Mouse (Mus musculus): ENCODE measurements around the gene Dock10. TPM values are rescaled to one million over a fixed set of nuclear protein-coding genes. Genes with fewer than 3 reads are reported as not detected.
A peak's percentile ranks its signal among the peaks of the same experiment; 100 is the strongest.

Gene Dock10
- polyA plus RNA-seq, 1 experiment from 2014 or later = 2.8 TPM

DNA sequence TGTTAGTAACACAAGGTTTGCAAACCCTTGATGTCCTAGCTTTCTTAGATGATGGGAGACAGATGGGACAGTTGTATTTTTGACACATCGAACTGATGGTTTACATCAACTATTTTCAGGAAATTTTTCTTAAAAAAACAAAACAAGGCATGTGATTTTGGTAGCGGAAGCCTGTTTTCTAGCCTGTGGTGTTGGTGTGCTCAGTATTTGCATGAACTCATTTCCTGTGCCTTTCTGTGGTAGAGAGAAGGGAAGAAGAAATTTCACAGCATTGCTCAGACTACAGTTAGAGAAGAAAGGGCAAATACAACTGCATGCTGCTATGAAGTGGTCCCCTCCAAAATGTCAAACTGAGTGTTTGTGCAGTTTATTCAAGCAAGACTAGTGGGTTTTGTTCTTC, 7.2 kb upstream of the Dock10 start:
- WGBS = 81% methylated on average over 2 of the region's 2 CpGs
- ATAC-seq (ENCODE audit: low FRiP score, low TSS enrichment) = no peak
- no peaks in the 10 kb centered on the region for H3K9me3 ChIP-seq (ENCODE audit: control insufficient read depth, low read length)
- H3K27ac ChIP-seq (replicated peaks) = no peak overlapping the region
- H3K36me3 ChIP-seq (ENCODE audit: control insufficient read depth, insufficient read depth, low read length) = no peaks in the 10 kb centered on the region
- H3K9ac ChIP-seq (ENCODE audit: low read length) = no peak overlapping the region
- TF ChIP-seq CTCF (IDR thresholded peaks at IDR 0.05; ENCODE audit: low read depth) (no peak), EP300 (optimal IDR thresholded peaks at IDR 0.05) (no peak)
- H3K4me1 ChIP-seq (replicated peaks; ENCODE audit: control insufficient read depth, insufficient read depth) = no peaks in the 10 kb centered on the region
- H3K27me3 ChIP-seq (ENCODE audit: control insufficient read depth, insufficient read depth, low read length) = no peaks in the 10 kb centered on the region
- DNase-seq (ENCODE audit: low spot score) = no peak
- H3K4me2 ChIP-seq (replicated peaks; ENCODE audit: low read depth) = no peak overlapping the region
- no peak overlapping the region for H3K4me3 ChIP-seq (ENCODE audit: low read depth, low read length)

DNA sequence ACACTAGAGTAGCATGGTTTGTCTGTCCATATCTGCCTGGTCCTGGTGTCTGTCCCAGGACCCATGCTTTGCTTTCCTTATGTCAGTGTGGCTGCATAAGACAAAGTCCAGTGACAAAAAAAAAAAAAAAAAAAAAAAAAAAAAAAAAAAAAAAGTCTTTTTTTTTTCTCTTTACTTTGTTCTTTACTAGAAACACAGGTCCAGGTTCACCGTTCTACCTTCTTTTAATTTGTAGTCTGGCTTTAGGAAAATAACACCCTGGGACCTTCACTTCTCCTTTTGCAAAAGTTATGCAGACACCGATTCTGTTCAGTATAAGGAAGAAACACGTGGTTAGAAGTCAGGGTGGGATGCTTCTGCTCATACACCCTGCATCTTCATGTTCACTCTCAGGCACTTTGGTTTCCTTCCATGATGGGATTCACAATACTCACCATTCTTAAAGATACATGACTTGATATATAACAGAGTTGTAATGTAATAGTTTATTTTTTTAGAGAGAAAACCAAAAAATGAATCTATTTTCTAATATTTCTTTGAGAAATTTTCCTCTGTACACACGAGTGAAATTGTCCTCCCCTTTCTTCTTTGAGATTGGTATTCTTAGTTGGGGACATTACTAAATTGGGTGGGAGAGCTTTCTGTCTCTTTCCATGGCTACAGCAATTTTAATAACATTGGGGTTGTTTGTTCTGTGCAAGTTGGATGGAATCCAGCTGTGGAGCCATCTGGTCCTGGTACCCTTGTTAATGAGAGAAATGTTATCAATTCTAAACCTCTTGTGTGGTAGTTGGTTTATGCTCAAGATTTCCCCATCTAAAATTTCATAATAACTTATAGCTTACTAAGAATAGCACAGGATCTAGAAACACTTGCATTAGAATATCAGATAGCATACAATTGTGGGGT, 5.0 kb upstream of the Dock10 start:
- Histone ChIP-seq H3K36me3 (ENCODE audit: control insufficient read depth, insufficient read depth, low read length) (no peaks in the 10 kb centered on the region), H3K9me3 (ENCODE audit: control insufficient read depth, low read length) (no peaks in the 10 kb centered on the region), H3K4me3 (ENCODE audit: low read depth, low read length) (no peak overlapping the region), H3K4me1 (replicated peaks; ENCODE audit: control insufficient read depth, insufficient read depth) (no peaks in the 10 kb centered on the region), H3K27ac (replicated peaks) (no peak overlapping the region), H3K9ac (ENCODE audit: low read length) (no peak overlapping the region), H3K27me3 (ENCODE audit: control insufficient read depth, insufficient read depth, low read length) (0 out of 2 replicates have a peak, but pooled peaks cover 4% of the 10 kb centered on the region), H3K4me2 (replicated peaks; ENCODE audit: low read depth) (no peak overlapping the region)
- DNase-seq (ENCODE audit: low spot score) = no peak
- 66% methylated on average over 4 of the region's 4 CpGs for WGBS
- TF ChIP-seq CTCF (IDR thresholded peaks at IDR 0.05; ENCODE audit: low read depth) (no peak), EP300 (optimal IDR thresholded peaks at IDR 0.05) (no peak)
- ATAC-seq (ENCODE audit: low FRiP score, low TSS enrichment) = no peak

DNA sequence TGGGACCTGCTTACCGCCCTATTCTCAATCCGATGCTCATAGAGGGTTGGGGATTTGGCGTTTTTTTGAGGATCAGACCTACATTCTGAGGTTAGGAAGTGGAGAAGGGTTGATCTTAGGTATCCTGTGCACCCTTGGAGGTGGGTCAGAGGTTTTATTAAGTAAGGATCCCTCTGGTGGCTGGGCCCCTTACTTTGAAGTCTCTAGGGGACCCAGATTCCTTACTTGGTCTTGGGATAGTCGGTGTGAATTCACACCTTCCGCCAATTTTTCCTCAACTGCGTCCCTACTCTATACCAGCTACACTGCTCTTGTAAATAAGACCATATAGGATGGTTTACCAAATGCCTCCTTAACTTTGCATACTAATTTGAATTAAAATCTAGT, 464 bp upstream of the Dock10 start:
- WGBS = 18% methylated on average over 6 of the region's 6 CpGs
- ATAC-seq (ENCODE audit: low FRiP score, low TSS enrichment) (no peak), DNase-seq (ENCODE audit: low spot score) (no peak)
- no peaks in the 10 kb centered on the region for H3K4me1 ChIP-seq (replicated peaks; ENCODE audit: control insufficient read depth, insufficient read depth)
- 0 out of 2 replicates have a peak, but pooled peaks cover 4% of the 10 kb centered on the region for H3K27me3 ChIP-seq (ENCODE audit: control insufficient read depth, insufficient read depth, low read length)
- no peaks in the 10 kb centered on the region for H3K9me3 ChIP-seq (ENCODE audit: control insufficient read depth, low read length)
- H3K4me3 ChIP-seq (ENCODE audit: low read depth, low read length) = peak overlapping the region; percentile 54
- no peaks in the 10 kb centered on the region for H3K36me3 ChIP-seq (ENCODE audit: control insufficient read depth, insufficient read depth, low read length)
- TF ChIP-seq CTCF (IDR thresholded peaks at IDR 0.05; ENCODE audit: low read depth) (no peak), EP300 (optimal IDR thresholded peaks at IDR 0.05) (no peak)
- H3K27ac ChIP-seq (replicated peaks) = no peak overlapping the region
- peak overlapping the region; percentile 76 for H3K4me2 ChIP-seq (replicated peaks; ENCODE audit: low read depth)
- H3K9ac ChIP-seq (ENCODE audit: low read length) = peak overlapping the region; percentile 45

GRCm38 (mm10) chr1:80757650-80757976, 714 bp downstream of the Dock10 start:
- H3K36me3 ChIP-seq (ENCODE audit: control insufficient read depth, insufficient read depth, low read length) = no peaks in the 10 kb centered on the region
- WGBS = 2% methylated on average over 6 of the region's 6 CpGs
- TF ChIP-seq CTCF (IDR thresholded peaks at IDR 0.05; ENCODE audit: low read depth) (no peak), EP300 (optimal IDR thresholded peaks at IDR 0.05) (no peak)
- 0 out of 2 replicates have a peak, but pooled peaks cover 4% of the 10 kb centered on the region for H3K27me3 ChIP-seq (ENCODE audit: control insufficient read depth, insufficient read depth, low read length)
- H3K4me1 ChIP-seq (replicated peaks; ENCODE audit: control insufficient read depth, insufficient read depth) = no peaks in the 10 kb centered on the region
- peak overlapping the region; percentile 76 for H3K4me2 ChIP-seq (replicated peaks; ENCODE audit: low read depth)
- no peaks in the 10 kb centered on the region for H3K9me3 ChIP-seq (ENCODE audit: control insufficient read depth, low read length)
- peak overlapping the region; percentile 45; the same call in 1 of the 2 replicates for H3K9ac ChIP-seq (ENCODE audit: low read length)
- DNase-seq (ENCODE audit: low spot score) (no peak), ATAC-seq (ENCODE audit: low FRiP score, low TSS enrichment) (no peak)
- H3K27ac ChIP-seq (replicated peaks) = no peak overlapping the region
- H3K4me3 ChIP-seq (ENCODE audit: low read depth, low read length) = peak overlapping the region; percentile 54

- Histone ChIP-seq H3K27me3 (ENCODE audit: control insufficient read depth, insufficient read depth, low read length) (0 out of 2 replicates have a peak, but pooled peaks cover 4% of the 10 kb centered on the region), H3K27ac (replicated peaks) (no peak overlapping the region), H3K4me2 (replicated peaks; ENCODE audit: low read depth) (peak overlapping the region; percentile 76), H3K36me3 (ENCODE audit: control insufficient read depth, insufficient read depth, low read length) (no peaks in the 10 kb centered on the region), H3K9me3 (ENCODE audit: control insufficient read depth, low read length) (no peaks in the 10 kb centered on the region), H3K9ac (ENCODE audit: low read length) (no peak overlapping the region), H3K4me1 (replicated peaks; ENCODE audit: control insufficient read depth, insufficient read depth) (no peaks in the 10 kb centered on the region), H3K4me3 (ENCODE audit: low read depth, low read length) (peak overlapping the region; percentile 54)
- ATAC-seq (ENCODE audit: low FRiP score, low TSS enrichment) = no peak
- TF ChIP-seq CTCF (IDR thresholded peaks at IDR 0.05; ENCODE audit: low read depth) = no peak
- no peak for TF ChIP-seq EP300 (optimal IDR thresholded peaks at IDR 0.05)
- DNase-seq (ENCODE audit: low spot score) = peak; percentile 13
- WGBS = 10% methylated on average over 14 of the region's 14 CpGs
Measured at GRCm38 (mm10) chr1:80756824-80757649, 1.3 kb downstream of the Dock10 start.

Measured in stomach, postnatal 0 days (tissue).